In genomic region chr1:192798212-192799164, GRCm38 (mm10) we compare ENCODE assay signal across 9 mouse cellular contexts. TPM values are rescaled to one million over a fixed set of nuclear protein-coding genes. Genes with fewer than 3 reads are reported as not detected.
DNase-seq lines count a peak whose midpoint lies in the region; ATAC-seq and TF ChIP-seq lines count a peak whose summit lies in the region.
"Had no signal": no experiment of that assay in that cellular context is flagged by ENCODE, and none has a peak within 500 bp of the region (broad histone marks: within the 10 kb centered on the region; RNA-seq: fewer than 3 reads in every experiment).

No protein-coding gene starts in this region.

- TF ChIP-seq POLR2A in cerebellum, adult 2 months (IDR thresholded peaks at IDR 0.05; ENCODE audit: borderline replicate concordance, insufficient read depth, low read length) = no peak

- DNase-seq in neural tube, embryonic 11.5 days (ENCODE audit: low spot score) = no peak
- DNase-seq in neural tube, embryonic 10.5 days (ENCODE audit: extremely low spot score, low spot score) = no peak
- peak; percentile 98 for DNase-seq in heart, adult 11 months
- DNase-seq in kidney, adult 9 months = peak; percentile 47
- peak; percentile 70 for DNase-seq in testis, postnatal 10 days (ENCODE audit: low spot score)
- no peak for DNase-seq in frontal cortex, adult 2 months (ENCODE audit: extremely low spot score in 1 of 2, low spot score in 1 of 2)
- DNase-seq in embryo, embryonic 10.5 days (ENCODE audit: low spot score) = no peak
- DNase-seq in cerebellum, adult 2 months = no peak
- DNase-seq: liver, embryonic 13.5 days had no signal

- H3K4me1 ChIP-seq in neural tube, embryonic 11.5 days (ENCODE audit: control insufficient read depth, insufficient read depth, low read length) = peaks cover 5% of the 10 kb centered on the region
- H3K4me1 ChIP-seq in cerebellum, adult 2 months (ENCODE audit: control insufficient read depth, insufficient read depth, low read length) = no peaks in the 10 kb centered on the region

- no peak overlapping the region; the same call in 1 of the 2 replicates for H3K9ac ChIP-seq in neural tube, embryonic 11.5 days (ENCODE audit: low read length)
- H3K9ac ChIP-seq: liver, embryonic 13.5 days had no signal

- WGBS in neural tube, embryonic 11.5 days = 66% methylated on average over 16 of the region's 16 CpGs
- WGBS in cerebellum, adult 2 months = 46% methylated on average over 16 of the region's 16 CpGs

- no peak for ATAC-seq in neural tube, embryonic 11.5 days (ENCODE audit: insufficient read depth, low FRiP score, low TSS enrichment)

- no peak overlapping the region for H3K4me2 ChIP-seq in neural tube, embryonic 11.5 days (ENCODE audit: low read depth)
- H3K4me2 ChIP-seq: liver, embryonic 13.5 days had no signal

- H3K36me3 ChIP-seq in neural tube, embryonic 11.5 days (ENCODE audit: control insufficient read depth, insufficient read depth, low read length) = no peaks in the 10 kb centered on the region
- H3K36me3 ChIP-seq: liver, embryonic 13.5 days had no signal

- TF ChIP-seq CTCF in cerebellum, adult 2 months (IDR thresholded peaks at IDR 0.05; ENCODE audit: borderline replicate concordance, insufficient read depth, low read depth, low read length) = no peak

- no peaks in the 10 kb centered on the region for H3K27me3 ChIP-seq in neural tube, embryonic 11.5 days (ENCODE audit: control insufficient read depth, insufficient read depth, low read length)
- H3K27me3 ChIP-seq in cerebellum, adult 2 months (ENCODE audit: control insufficient read depth, insufficient read depth, low read length) = no peaks in the 10 kb centered on the region
- H3K27me3 ChIP-seq: liver, embryonic 13.5 days had no signal

- peak overlapping the region; percentile 62; the same call in 1 of the 2 replicates for H3K27ac ChIP-seq in neural tube, embryonic 11.5 days (ENCODE audit: low read depth, low read length)
- H3K27ac ChIP-seq in cerebellum, adult 2 months (ENCODE audit: insufficient read depth, low read length) = no peak overlapping the region
- H3K27ac ChIP-seq: liver, embryonic 13.5 days had no signal

- no peak overlapping the region for H3K4me3 ChIP-seq in neural tube, embryonic 11.5 days (ENCODE audit: low read depth, low read length)
- no peak overlapping the region for H3K4me3 ChIP-seq in cerebellum, adult 2 months (replicated peaks; ENCODE audit: insufficient read depth, low read depth, low read length)
- H3K4me3 ChIP-seq: liver, embryonic 13.5 days had no signal

- H3K9me3 ChIP-seq in neural tube, embryonic 11.5 days (ENCODE audit: control insufficient read depth, low read length) = no peaks in the 10 kb centered on the region
- H3K9me3 ChIP-seq: liver, embryonic 13.5 days had no signal

RNA-seq across cellular contexts. Expression of gene Hhat, which starts 27.5 kb away (rescaled TPM):
- polyA plus RNA-seq in neural tube, embryonic 11.5 days (2014; fragmentation: Nextera tagmentation; extraction: Ambion mirVana) = 8.9 and 9.2 TPM in 2 replicates
- 1.6 and 1.7 TPM in 2 replicates for polyA plus RNA-seq in frontal cortex, adult 2 months (2012; rRNA removed)
- polyA plus RNA-seq in cerebellum, adult 2 months (2012; rRNA removed) = 1.9 and 2.1 TPM in 2 replicates

RNA-seq across cellular contexts. Expression of gene Sertad4, which starts 57.1 kb away (rescaled TPM):
- polyA plus RNA-seq in neural tube, embryonic 11.5 days (2014; fragmentation: Nextera tagmentation; extraction: Ambion mirVana) = 19.3 and 22.8 TPM in 2 replicates
- 19.1 and 23.5 TPM in 2 replicates for polyA plus RNA-seq in frontal cortex, adult 2 months (2012; rRNA removed)
- 11.1 and 11.3 TPM in 2 replicates for polyA plus RNA-seq in cerebellum, adult 2 months (2012; rRNA removed)

Comparison
In these comparisons a context has a peak if more than half of its experiments do, and no peak if none do; other contexts are left out.
1. DNase-seq: peak in heart, adult 11 months (single experiment), kidney, adult 9 months (single experiment) and testis, postnatal 10 days (single experiment); none in neural tube, embryonic 11.5 days (single experiment), neural tube, embryonic 10.5 days (single experiment), frontal cortex, adult 2 months (0 of 2), embryo, embryonic 10.5 days (single experiment) and cerebellum, adult 2 months (0 of 2).